Mouse (Mus musculus): ENCODE measurements around the gene Surf4. TPM values are rescaled to one million over a fixed set of nuclear protein-coding genes. Genes with fewer than 3 reads are reported as not detected.

Surf4 gene
- total RNA-seq (2021) = 10 to 100 TPM; 69.0 to 75.6 TPM
- long read RNA-seq, experiment 1, transcript Surf4-201 (6 exons, 3,281 nt) = major isoform, 170 of 182 reads
- long read RNA-seq, experiment 1, partial matches to known transcripts = 1 of 182 reads
- long read RNA-seq, experiment 1, other reads (novel, unspliced or antisense) = 11 of 182 reads
- long read RNA-seq, experiment 2, transcript Surf4-201 (6 exons, 3,281 nt) = major isoform, 154 of 171 reads
- long read RNA-seq, experiment 2, partial matches to known transcripts = 15 of 171 reads
- long read RNA-seq, experiment 2, other reads (novel, unspliced or antisense) = 2 of 171 reads

- intact Hi-C loops (cut with DNase I) = loop anchor here (2.0 kb wide), 1 partner anchor 23 kb away; the partner anchor contains the start of genes Med22 and Rpl7a
- peak; percentile 97 for DNase-seq
- Histone ChIP-seq H3K4me3 (peak within 1 kb of the TSS; percentile 100), H3K27ac (peak within 1 kb of the TSS; percentile 98)
- peak; percentile 4; the same call in 1 of the 2 replicates for TF ChIP-seq CTCF (IDR thresholded peaks at IDR 0.05)
Observed at GRCm38 (mm10) chr2:26933304-26934055, at the start of gene Surf4, which contains the start of gene Stkld1. TSS of gene Surf4 (minus strand) at chr2:26933928. TSS of gene Stkld1 (plus strand) at chr2:26934047.

- TF ChIP-seq CTCF (IDR thresholded peaks at IDR 0.05) = no peak
- DNase-seq = no peak
- no peak overlapping the region for H3K27ac ChIP-seq
- no peak overlapping the region for H3K4me3 ChIP-seq
- intact Hi-C loops (cut with DNase I) = no loop called here
Observed at GRCm38 (mm10) chr2:26980361-26980760, 46.6 kb upstream of the Surf4 start.

- no peak for TF ChIP-seq CTCF (IDR thresholded peaks at IDR 0.05)
- intact Hi-C loops (cut with DNase I) = no loop called here
- Histone ChIP-seq H3K4me3 (no peak overlapping the region), H3K27ac (no peak overlapping the region)
- DNase-seq = no peak
Observed at GRCm38 (mm10) chr2:26973960-26974359, 40.2 kb upstream of the Surf4 start.

- Histone ChIP-seq H3K4me3 (no peak within 1 kb of the TSS), H3K27ac (no peak within 1 kb of the TSS)
- intact Hi-C loops (cut with DNase I) = no loop called here
- TF ChIP-seq CTCF (IDR thresholded peaks at IDR 0.05) = no peak
- DNase-seq = no peak
Observed at GRCm38 (mm10) chr2:26973116-26973515, 39.4 kb upstream of the Surf4 start, which contains the start of gene Adamts13. TSS of gene Adamts13 (plus strand) at chr2:26973416.

- intact Hi-C loops (cut with DNase I) = no loop called here
- TF ChIP-seq CTCF (IDR thresholded peaks at IDR 0.05) = peak; percentile 25; the same call in 1 of the 2 replicates
- DNase-seq = no peak
- Histone ChIP-seq H3K4me3 (no peak overlapping the region), H3K27ac (no peak overlapping the region)
Observed at GRCm38 (mm10) chr2:26967262-26967661, 33.5 kb upstream of the Surf4 start.

- DNase-seq = no peak
- peak overlapping the region; percentile 99 for H3K27ac ChIP-seq
- no peak for TF ChIP-seq CTCF (IDR thresholded peaks at IDR 0.05)
- H3K4me3 ChIP-seq = peak overlapping the region; percentile 74
- intact Hi-C loops (cut with DNase I) = no loop called here
Observed at GRCm38 (mm10) chr2:26964724-26965370, 31.1 kb upstream of the Surf4 start.

- DNase-seq = peak; percentile 96
- Histone ChIP-seq H3K4me3 (peak within 1 kb of the TSS; percentile 74), H3K27ac (peak within 1 kb of the TSS; percentile 99)
- TF ChIP-seq CTCF (IDR thresholded peaks at IDR 0.05) = no peak; the same call in 1 of the 2 replicates
- intact Hi-C loops (cut with DNase I) = no loop called here
Observed at GRCm38 (mm10) chr2:26963923-26964723, 30.4 kb upstream of the Surf4 start, which contains the start of gene Rexo4. TSS of gene Rexo4 (minus strand) at chr2:26964386.

GRCm38 (mm10) chr2:26960756-26961155 is 27.0 kb upstream of the Surf4 start:
- DNase-seq = no peak
- intact Hi-C loops (cut with DNase I) = no loop called here
- peak; percentile 31; the same call in 1 of the 2 replicates for TF ChIP-seq CTCF (IDR thresholded peaks at IDR 0.05)
- Histone ChIP-seq H3K27ac (no peak overlapping the region), H3K4me3 (no peak overlapping the region)

GRCm38 (mm10) chr2:26957488-26957859 is 23.7 kb upstream of the Surf4 start:
- Histone ChIP-seq H3K4me3 (no peak overlapping the region), H3K27ac (no peak overlapping the region)
- no peak for TF ChIP-seq CTCF (IDR thresholded peaks at IDR 0.05)
- intact Hi-C loops (cut with DNase I) = no loop called here
- no peak for DNase-seq

- no peak overlapping the region for H3K4me3 ChIP-seq
- no peak for DNase-seq
- no peak for TF ChIP-seq CTCF (IDR thresholded peaks at IDR 0.05)
- H3K27ac ChIP-seq = no peak overlapping the region
- intact Hi-C loops (cut with DNase I) = no loop called here
Observed at GRCm38 (mm10) chr2:26956811-26957487, 23.2 kb upstream of the Surf4 start.

- no peak for TF ChIP-seq CTCF (IDR thresholded peaks at IDR 0.05)
- DNase-seq = no peak
- no peak overlapping the region for H3K4me3 ChIP-seq
- H3K27ac ChIP-seq = no peak overlapping the region
- intact Hi-C loops (cut with DNase I) = no loop called here
Observed at GRCm38 (mm10) chr2:26954735-26955395, 21.1 kb upstream of the Surf4 start.
